In genomic region chr6:21520351-21520750, GRCm38 (mm10) we compare ENCODE assay signal across 18 mouse cellular contexts.
DNase-seq lines count a peak whose midpoint lies in the region; ATAC-seq lines count a peak whose summit lies in the region.
"Had no signal": no experiment of that assay in that cellular context is flagged by ENCODE, and none has a peak within 500 bp of the region (broad histone marks: within the 10 kb centered on the region; RNA-seq: fewer than 3 reads in every experiment).

No protein-coding gene starts in this region.

- no peaks in the 10 kb centered on the region for H3K27me3 ChIP-seq in heart, embryonic 11.5 days (ENCODE audit: control insufficient read depth, insufficient read depth, low read length)
- no peaks in the 10 kb centered on the region for H3K27me3 ChIP-seq in forebrain, embryonic 16.5 days (replicated peaks; ENCODE audit: control insufficient read depth, insufficient read depth, low read length)
- no peaks in the 10 kb centered on the region for H3K27me3 ChIP-seq in liver, embryonic 12.5 days (replicated peaks)
- H3K27me3 ChIP-seq: embryonic facial prominence, embryonic 13.5 days; heart, embryonic 15.5 days had no signal

- no peaks in the 10 kb centered on the region for H3K9me3 ChIP-seq in heart, embryonic 11.5 days (replicated peaks; ENCODE audit: control insufficient read depth, low read length)
- H3K9me3 ChIP-seq in forebrain, embryonic 16.5 days (ENCODE audit: control insufficient read depth, low read length) = no peaks in the 10 kb centered on the region
- no peaks in the 10 kb centered on the region for H3K9me3 ChIP-seq in liver, embryonic 12.5 days (replicated peaks)
- H3K9me3 ChIP-seq: embryonic facial prominence, embryonic 13.5 days; heart, embryonic 15.5 days had no signal

- H3K36me3 ChIP-seq in heart, embryonic 11.5 days (ENCODE audit: control insufficient read depth, insufficient read depth, low read length) = no peaks in the 10 kb centered on the region
- H3K36me3 ChIP-seq in forebrain, embryonic 16.5 days (ENCODE audit: control insufficient read depth, insufficient read depth) = no peaks in the 10 kb centered on the region
- no peaks in the 10 kb centered on the region for H3K36me3 ChIP-seq in liver, embryonic 12.5 days
- H3K36me3 ChIP-seq: embryonic facial prominence, embryonic 13.5 days; heart, embryonic 15.5 days had no signal

- H3K4me2 ChIP-seq in heart, embryonic 11.5 days = no peak overlapping the region
- H3K4me2 ChIP-seq in forebrain, embryonic 16.5 days (ENCODE audit: low read length) = no peak overlapping the region
- H3K4me2 ChIP-seq in liver, embryonic 12.5 days = no peak overlapping the region
- H3K4me2 ChIP-seq: embryonic facial prominence, embryonic 13.5 days; heart, embryonic 15.5 days; hindbrain, embryonic 14.5 days; midbrain, embryonic 11.5 days had no signal

- H3K4me3 ChIP-seq in heart, embryonic 11.5 days (ENCODE audit: low read depth, low read length) = no peak overlapping the region
- no peak overlapping the region for H3K4me3 ChIP-seq in forebrain, embryonic 16.5 days (replicated peaks; ENCODE audit: low read length)
- H3K4me3 ChIP-seq in liver, embryonic 12.5 days = no peak overlapping the region
- H3K4me3 ChIP-seq: embryonic facial prominence, embryonic 13.5 days; heart, embryonic 15.5 days had no signal

- no peak for ATAC-seq in heart, embryonic 11.5 days (replicated peaks; ENCODE audit: insufficient number of reproducible peaks, low FRiP score, low TSS enrichment)
- ATAC-seq in forebrain, embryonic 16.5 days = no peak
- ATAC-seq in liver, embryonic 12.5 days = no peak
- ATAC-seq: forebrain, postnatal 0 days; intestine, postnatal 0 days had no signal

- H3K4me1 ChIP-seq in heart, embryonic 11.5 days (ENCODE audit: control insufficient read depth, insufficient read depth, low read length) = no peaks in the 10 kb centered on the region
- no peaks in the 10 kb centered on the region for H3K4me1 ChIP-seq in forebrain, embryonic 16.5 days (replicated peaks; ENCODE audit: control insufficient read depth, insufficient read depth, low read length)
- no peaks in the 10 kb centered on the region for H3K4me1 ChIP-seq in liver, embryonic 12.5 days
- H3K4me1 ChIP-seq: embryonic facial prominence, embryonic 13.5 days; heart, embryonic 15.5 days had no signal

- H3K9ac ChIP-seq in heart, embryonic 11.5 days (ENCODE audit: low read depth, low read length) = no peak overlapping the region
- no peak overlapping the region for H3K9ac ChIP-seq in forebrain, embryonic 16.5 days (replicated peaks; ENCODE audit: low read depth, low read length)
- H3K9ac ChIP-seq in liver, embryonic 12.5 days = no peak overlapping the region
- H3K9ac ChIP-seq: embryonic facial prominence, embryonic 13.5 days; forebrain, postnatal 0 days; heart, embryonic 15.5 days; hindbrain, embryonic 14.5 days had no signal

- no peak overlapping the region for H3K27ac ChIP-seq in heart, embryonic 11.5 days (ENCODE audit: low read depth, low read length)
- no peak overlapping the region for H3K27ac ChIP-seq in forebrain, embryonic 16.5 days (ENCODE audit: low read length)
- no peak overlapping the region for H3K27ac ChIP-seq in liver, embryonic 12.5 days
- H3K27ac ChIP-seq: embryonic facial prominence, embryonic 13.5 days; heart, embryonic 15.5 days; hindbrain, embryonic 14.5 days; stomach, postnatal 0 days had no signal

- 70% methylated on average over 1 of the region's 1 CpGs for WGBS in heart, embryonic 11.5 days (ENCODE audit: insufficient replicate concordance)
- WGBS in forebrain, embryonic 16.5 days = 37% methylated on average over 1 of the region's 1 CpGs
- 67% methylated on average over 1 of the region's 1 CpGs for WGBS in liver, embryonic 12.5 days (ENCODE audit: insufficient replicate concordance)

- DNase-seq in cerebellum, adult 11 months = peak; percentile 10
- no peak for DNase-seq in cerebellum, adult 8-10 months
- peak; percentile 29 for DNase-seq in heart, postnatal 4 days
- peak; percentile 21 for DNase-seq in Muller cell, postnatal 12 days (ENCODE audit: inconsistent ontology term)
- peak; percentile 7 to 24 for DNase-seq in cerebellum, postnatal 36 days
- DNase-seq: forebrain, postnatal 0 days; layer of hippocampus, adult 9-11 months; lung, adult 18-20 months; lung, postnatal 36 days had no signal
